Mouse (Mus musculus): Measurements from ENCODE around the gene Vwa8. TPM values are rescaled to one million over a fixed set of nuclear protein-coding genes. Genes with fewer than 3 reads are reported as not detected.

Vwa8 gene
- polyA plus RNA-seq, 1 experiment, result 0.11 TPM

GRCm38 (mm10) chr14:79114526-79115383 is 265.9 kb downstream of the Vwa8 start:
- Histone ChIP-seq H3K4me3 (replicated peaks) (no peak overlapping the region), H3K36me3 (ENCODE audit: control insufficient read depth) (no peaks in the 10 kb centered on the region), H3K9me3 (ENCODE audit: control insufficient read depth, low read length) (no peaks in the 10 kb centered on the region), H3K4me1 (ENCODE audit: control insufficient read depth) (no peaks in the 10 kb centered on the region), H3K27me3 (ENCODE audit: control insufficient read depth) (no peaks in the 10 kb centered on the region)
- no peak for TF ChIP-seq TAL1 (IDR thresholded peaks at IDR 0.05; ENCODE audit: low read length)
- no peak for TF ChIP-seq GATA1 (IDR thresholded peaks at IDR 0.05; ENCODE audit: low read length)

- Histone ChIP-seq H3K9me3 (ENCODE audit: control insufficient read depth, low read length) (no peaks in the 10 kb centered on the region), H3K27me3 (ENCODE audit: control insufficient read depth) (no peaks in the 10 kb centered on the region), H3K4me1 (ENCODE audit: control insufficient read depth) (no peaks in the 10 kb centered on the region), H3K4me3 (replicated peaks) (no peak overlapping the region), H3K36me3 (ENCODE audit: control insufficient read depth) (no peaks in the 10 kb centered on the region)
- TF ChIP-seq TAL1 (IDR thresholded peaks at IDR 0.05; ENCODE audit: low read length) (no peak), GATA1 (IDR thresholded peaks at IDR 0.05; ENCODE audit: low read length) (no peak)
Measured at GRCm38 (mm10) chr14:79118457-79118856, 269.6 kb downstream of the Vwa8 start.

GRCm38 (mm10) chr14:79119354-79119753 is 270.5 kb downstream of the Vwa8 start:
- Histone ChIP-seq H3K36me3 (ENCODE audit: control insufficient read depth) (no peaks in the 10 kb centered on the region), H3K27me3 (ENCODE audit: control insufficient read depth) (no peaks in the 10 kb centered on the region), H3K4me1 (ENCODE audit: control insufficient read depth) (no peaks in the 10 kb centered on the region), H3K4me3 (replicated peaks) (no peak overlapping the region), H3K9me3 (ENCODE audit: control insufficient read depth, low read length) (no peaks in the 10 kb centered on the region)
- TF ChIP-seq GATA1 (IDR thresholded peaks at IDR 0.05; ENCODE audit: low read length) (no peak), TAL1 (IDR thresholded peaks at IDR 0.05; ENCODE audit: low read length) (no peak)

- Histone ChIP-seq H3K9me3 (ENCODE audit: control insufficient read depth, low read length) (no peaks in the 10 kb centered on the region), H3K27me3 (ENCODE audit: control insufficient read depth) (no peaks in the 10 kb centered on the region), H3K36me3 (ENCODE audit: control insufficient read depth) (no peaks in the 10 kb centered on the region), H3K4me3 (replicated peaks) (no peak overlapping the region), H3K4me1 (ENCODE audit: control insufficient read depth) (no peaks in the 10 kb centered on the region)
- no peak for TF ChIP-seq GATA1 (IDR thresholded peaks at IDR 0.05; ENCODE audit: low read length)
- no peak for TF ChIP-seq TAL1 (IDR thresholded peaks at IDR 0.05; ENCODE audit: low read length)
Measured at GRCm38 (mm10) chr14:79120681-79121080, 271.8 kb downstream of the Vwa8 start.

DNA sequence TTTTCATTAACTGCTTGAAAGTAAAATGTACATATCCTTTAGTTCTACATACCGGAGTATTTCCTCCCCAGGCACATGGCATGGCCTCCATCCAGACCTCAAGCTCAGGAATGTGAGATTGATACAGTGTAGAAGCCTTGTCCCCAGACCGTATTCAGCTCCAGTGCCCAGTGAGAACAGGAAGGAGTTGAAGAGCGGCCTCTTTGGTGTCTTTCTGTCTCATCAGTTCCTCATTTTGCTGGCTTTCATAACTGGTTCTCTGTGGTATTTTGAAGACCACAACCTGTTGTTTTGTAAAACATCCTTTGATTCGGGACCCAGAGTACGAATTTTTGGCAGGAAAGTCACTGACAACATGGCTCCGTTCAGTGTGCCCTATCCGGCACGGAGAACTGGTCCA is 274.6 kb downstream of the Vwa8 start:
- TF ChIP-seq GATA1 (IDR thresholded peaks at IDR 0.05; ENCODE audit: low read length) (no peak), TAL1 (IDR thresholded peaks at IDR 0.05; ENCODE audit: low read length) (no peak)
- Histone ChIP-seq H3K9me3 (ENCODE audit: control insufficient read depth, low read length) (no peaks in the 10 kb centered on the region), H3K36me3 (ENCODE audit: control insufficient read depth) (no peaks in the 10 kb centered on the region), H3K4me1 (ENCODE audit: control insufficient read depth) (no peaks in the 10 kb centered on the region), H3K27me3 (ENCODE audit: control insufficient read depth) (no peaks in the 10 kb centered on the region), H3K4me3 (replicated peaks) (no peak overlapping the region)

GRCm38 (mm10) chr14:79124643-79125042 is 275.8 kb downstream of the Vwa8 start:
- Histone ChIP-seq H3K4me1 (ENCODE audit: control insufficient read depth) (no peaks in the 10 kb centered on the region), H3K4me3 (replicated peaks) (no peak overlapping the region), H3K36me3 (ENCODE audit: control insufficient read depth) (no peaks in the 10 kb centered on the region), H3K9me3 (ENCODE audit: control insufficient read depth, low read length) (no peaks in the 10 kb centered on the region), H3K27me3 (ENCODE audit: control insufficient read depth) (no peaks in the 10 kb centered on the region)
- no peak for TF ChIP-seq TAL1 (IDR thresholded peaks at IDR 0.05; ENCODE audit: low read length)
- TF ChIP-seq GATA1 (IDR thresholded peaks at IDR 0.05; ENCODE audit: low read length), result no peak

GRCm38 (mm10) chr14:79126176-79126575 is 277.3 kb downstream of the Vwa8 start:
- no peaks in the 10 kb centered on the region for H3K27me3 ChIP-seq (ENCODE audit: control insufficient read depth)
- no peaks in the 10 kb centered on the region for H3K36me3 ChIP-seq (ENCODE audit: control insufficient read depth)
- no peaks in the 10 kb centered on the region for H3K4me1 ChIP-seq (ENCODE audit: control insufficient read depth)
- TF ChIP-seq TAL1 (IDR thresholded peaks at IDR 0.05; ENCODE audit: low read length), result no peak
- TF ChIP-seq GATA1 (IDR thresholded peaks at IDR 0.05; ENCODE audit: low read length), result no peak
- no peaks in the 10 kb centered on the region for H3K9me3 ChIP-seq (ENCODE audit: control insufficient read depth, low read length)
- no peak overlapping the region for H3K4me3 ChIP-seq (replicated peaks)

DNA sequence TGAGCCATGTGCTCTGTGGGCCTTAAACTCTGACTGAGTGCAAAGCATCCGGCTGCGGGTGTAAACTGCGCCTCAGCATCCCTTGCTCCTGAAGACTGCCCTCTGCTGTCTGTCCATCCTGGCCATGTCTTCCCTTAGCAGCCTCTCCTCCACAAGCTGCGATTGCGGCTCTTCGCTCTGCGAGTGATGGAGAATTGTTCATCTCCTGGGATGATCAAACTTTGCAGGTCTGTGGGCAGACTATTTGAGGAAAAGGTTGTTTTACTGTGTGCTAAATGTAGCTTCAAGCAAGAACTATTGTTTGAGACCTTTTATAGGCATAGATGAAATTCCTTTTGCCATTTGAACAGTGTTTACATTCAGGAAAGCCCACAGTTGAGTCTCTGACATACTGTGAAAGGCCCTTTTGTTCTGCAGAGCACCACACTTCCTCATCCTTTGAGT is 286.1 kb downstream of the Vwa8 start:
- no peak overlapping the region for H3K4me3 ChIP-seq (replicated peaks)
- H3K4me1 ChIP-seq (ENCODE audit: control insufficient read depth), result no peaks in the 10 kb centered on the region; the same call in 1 of the 2 replicates
- H3K9me3 ChIP-seq (ENCODE audit: control insufficient read depth, low read length), result no peaks in the 10 kb centered on the region
- TF ChIP-seq TAL1 (IDR thresholded peaks at IDR 0.05; ENCODE audit: low read length) (no peak), GATA1 (IDR thresholded peaks at IDR 0.05; ENCODE audit: low read length) (no peak)
- no peaks in the 10 kb centered on the region for H3K27me3 ChIP-seq (ENCODE audit: control insufficient read depth)
- no peaks in the 10 kb centered on the region for H3K36me3 ChIP-seq (ENCODE audit: control insufficient read depth)

DNA sequence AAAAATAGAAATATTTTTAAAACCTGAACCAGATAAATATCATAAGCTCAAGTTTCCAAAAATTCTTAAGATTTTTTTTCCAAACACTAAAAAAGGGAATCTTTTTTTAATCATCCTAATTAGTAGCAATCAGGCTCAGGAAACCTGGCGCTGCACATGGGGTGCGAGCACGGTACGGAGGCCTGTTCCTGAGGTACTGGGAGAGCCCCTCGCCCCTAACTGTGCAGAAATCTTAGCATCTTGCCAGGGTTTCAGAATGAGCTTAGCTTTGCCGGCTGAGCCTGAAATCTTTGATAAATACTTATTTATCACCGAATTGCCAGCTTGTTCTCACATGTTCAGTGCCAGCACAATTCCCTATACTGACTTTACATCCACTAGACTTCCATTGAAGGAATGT is 286.6 kb downstream of the Vwa8 start:
- H3K36me3 ChIP-seq (ENCODE audit: control insufficient read depth), result no peaks in the 10 kb centered on the region
- H3K9me3 ChIP-seq (ENCODE audit: control insufficient read depth, low read length), result no peaks in the 10 kb centered on the region
- TF ChIP-seq GATA1 (IDR thresholded peaks at IDR 0.05; ENCODE audit: low read length), result no peak
- TF ChIP-seq TAL1 (IDR thresholded peaks at IDR 0.05; ENCODE audit: low read length), result no peak
- H3K4me3 ChIP-seq (replicated peaks), result no peak overlapping the region
- no peaks in the 10 kb centered on the region; the same call in 1 of the 2 replicates for H3K4me1 ChIP-seq (ENCODE audit: control insufficient read depth)
- H3K27me3 ChIP-seq (ENCODE audit: control insufficient read depth), result no peaks in the 10 kb centered on the region
